Mouse (Mus musculus) small intestine, adult 2 months (tissue): ENCODE measurements around the gene Gpx4. TPM values are rescaled to one million over a fixed set of nuclear protein-coding genes. Genes with fewer than 3 reads are reported as not detected.

ENCODE experiments used
- H3K27ac ChIP-seq: fragments of 200-500 bp; 2 replicates; pipeline ENCODE4 v1.5.1; 2012; ENCODE audit warnings: low read depth, low read length, control low read depth, inconsistent platforms; ENCODE audit not compliant: insufficient read depth
- H3K27me3 ChIP-seq: fragments of 200-500 bp; 2 replicates; pipeline ENCODE4 v1.6.1; 2012; ENCODE audit warnings: mild to moderate bottlenecking, moderate library complexity, low read length, inconsistent platforms; ENCODE audit not compliant: control insufficient read depth, insufficient read depth
- H3K36me3 ChIP-seq: fragments of 200-500 bp; 2 replicates; pipeline ENCODE4 v1.6.1; 2012; ENCODE audit warnings: mild to moderate bottlenecking, low read length, control low read depth, inconsistent platforms; ENCODE audit not compliant: control insufficient read depth, insufficient read depth
- H3K4me1 ChIP-seq: fragments of 200-500 bp; 2 replicates; pipeline ENCODE4 v1.6.1; 2012; ENCODE audit warnings: low read length, inconsistent platforms, mixed read lengths; ENCODE audit not compliant: control insufficient read depth, insufficient read depth, insufficient read length
- H3K4me3 ChIP-seq: fragments of 200-500 bp; 2 replicates; pipeline ENCODE4 v1.5.1; 2012; ENCODE audit warnings: low read depth, mild to moderate bottlenecking, control low read depth, inconsistent platforms, low read length, moderate library complexity
- CTCF ChIP-seq: fragments of 200-500 bp; IDR thresholded peaks from 2 replicates; pipeline ENCODE4 v1.5.1; 2012; ENCODE audit warnings: low read depth, mild to moderate bottlenecking, control low read depth, inconsistent platforms, low read length, moderate library complexity, mixed read lengths; ENCODE audit not compliant: insufficient replicate concordance, insufficient read length; ENCODE audit errors: extremely low read depth
- POLR2A ChIP-seq: fragments of 200-500 bp; IDR thresholded peaks from 2 replicates; pipeline ENCODE4 v1.6.1; 2012; ENCODE audit warnings: low read depth, mild to moderate bottlenecking, control low read depth, inconsistent platforms, low read length, moderate library complexity
- WGBS: fragments of 180-500 bp; shearing (Covaris S2); methylation state at CpG from one replicate; pipeline ENCODE4 v1.1.7; 2018; 5-methylcytosine and 5-hydroxymethylcytosine counted together
- polyA plus RNA-seq: library from polyadenylated mRNA; depleted of rRNA; stranded (reverse); fragments of >200 nt; gene quantifications from 2 replicates; pipeline ENCODE4 v1.2.3, GENCODE M21; 2012

Gene Gpx4
- polyA plus RNA-seq, 1 experiment = 646 TPM

- Histone ChIP-seq H3K27ac (peak overlapping the region; percentile 93; the same call in 1 of the 2 replicates), H3K4me1 (peaks cover 26% of the 10 kb centered on the region), H3K27me3 (no peaks in the 10 kb centered on the region), H3K4me3 (peak overlapping the region; percentile 16), H3K36me3 (peaks cover 44% of the 10 kb centered on the region)
- 74% methylated on average over 5 of the region's 5 CpGs for WGBS
- TF ChIP-seq CTCF = no peak
- no peak for TF ChIP-seq POLR2A
Observed at GRCm38 (mm10) chr10:80055364-80055763, 8.4 kb downstream of the Gpx4 start.

- no peak overlapping the region for H3K4me3 ChIP-seq
- H3K36me3 ChIP-seq = peaks cover 50% of the 10 kb centered on the region
- TF ChIP-seq CTCF = no peak
- 37% methylated on average over 9 of the region's 10 CpGs for WGBS
- H3K4me1 ChIP-seq = peaks cover 26% of the 10 kb centered on the region
- peak overlapping the region; percentile 93; the same call in 1 of the 2 replicates for H3K27ac ChIP-seq
- H3K27me3 ChIP-seq = no peaks in the 10 kb centered on the region
Observed at GRCm38 (mm10) chr10:80055891-80056290, 8.9 kb downstream of the Gpx4 start.

- WGBS = 57% methylated on average over 4 of the region's 4 CpGs
- H3K36me3 ChIP-seq = peaks cover 56% of the 10 kb centered on the region
Observed at GRCm38 (mm10) chr10:80056506-80056905, 9.5 kb downstream of the Gpx4 start.

GRCm38 (mm10) chr10:80056976-80057682 lies 10.2 kb downstream of the Gpx4 start:
- TF ChIP-seq CTCF = no peak
- no peak for TF ChIP-seq POLR2A
- no peaks in the 10 kb centered on the region for H3K27me3 ChIP-seq
- H3K27ac ChIP-seq = peak overlapping the region; percentile 93
- 91% methylated on average over 27 of the region's 27 CpGs for WGBS
- peaks cover 16% of the 10 kb centered on the region for H3K4me1 ChIP-seq
- H3K4me3 ChIP-seq = no peak overlapping the region
- H3K36me3 ChIP-seq = peaks cover 61% of the 10 kb centered on the region

More at GRCm38 (mm10) chr10:80056506-80056905, 9.5 kb downstream of the Gpx4 start:
- peak overlapping the region; percentile 46 for H3K4me3 ChIP-seq
- no peak for TF ChIP-seq CTCF
- no peak for TF ChIP-seq POLR2A
- no peaks in the 10 kb centered on the region for H3K27me3 ChIP-seq
- H3K27ac ChIP-seq = peak overlapping the region; percentile 93
- peaks cover 21% of the 10 kb centered on the region for H3K4me1 ChIP-seq

- Histone ChIP-seq H3K4me1 (peaks cover 9% of the 10 kb centered on the region), H3K4me3 (no peak overlapping the region), H3K27me3 (no peaks in the 10 kb centered on the region), H3K36me3 (peaks cover 68% of the 10 kb centered on the region), H3K27ac (no peak overlapping the region)
- TF ChIP-seq POLR2A (no peak), CTCF (no peak)
- WGBS = 88% methylated on average over 30 of the region's 30 CpGs
Observed at GRCm38 (mm10) chr10:80057683-80058326, 10.8 kb downstream of the Gpx4 start.

- 96% methylated on average over 5 of the region's 5 CpGs for WGBS
- TF ChIP-seq POLR2A (no peak), CTCF (no peak)
- Histone ChIP-seq H3K36me3 (peaks cover 92% of the 10 kb centered on the region), H3K4me1 (no peaks in the 10 kb centered on the region), H3K4me3 (no peak overlapping the region), H3K27me3 (no peaks in the 10 kb centered on the region), H3K27ac (no peak overlapping the region)
Observed at GRCm38 (mm10) chr10:80063104-80063503, 16.1 kb downstream of the Gpx4 start.

GRCm38 (mm10) chr10:80063877-80064650 lies 17.1 kb downstream of the Gpx4 start:
- no peak for TF ChIP-seq CTCF
- no peak for TF ChIP-seq POLR2A
- H3K27ac ChIP-seq = no peak overlapping the region
- peaks cover 91% of the 10 kb centered on the region for H3K36me3 ChIP-seq
- H3K27me3 ChIP-seq = no peaks in the 10 kb centered on the region
- 85% methylated on average over 23 of the region's 23 CpGs for WGBS
- no peak overlapping the region for H3K4me3 ChIP-seq
- no peaks in the 10 kb centered on the region for H3K4me1 ChIP-seq
